In genomic region chr8:106561097-106561865, GRCm38 (mm10) we compare ENCODE assay signal across 8 mouse cellular contexts. TPM values are rescaled to one million over a fixed set of nuclear protein-coding genes. Genes with fewer than 3 reads are reported as not detected.
A peak's percentile ranks its signal among the peaks of the same experiment; 100 is the strongest.
DNase-seq lines count a peak whose midpoint lies in the region; ATAC-seq lines count a peak whose summit lies in the region.

No protein-coding gene starts in this region.

- 21% methylated on average over 20 of the region's 21 CpGs for WGBS in kidney, embryonic 16.5 days
- whole genome bisulfite sequencing in liver, embryonic 15.5 days (ENCODE audit: insufficient replicate concordance) = 19% methylated on average over 21 of the region's 21 CpGs

- H3K4me2 ChIP-seq in kidney, embryonic 16.5 days (replicated peaks; ENCODE audit: low read depth, low read length) = peak overlapping the region; percentile 19; the same call in 1 of the 2 replicates
- no peak overlapping the region for H3K4me2 ChIP-seq in liver, embryonic 15.5 days

- ATAC-seq in kidney, embryonic 16.5 days (ENCODE audit: low FRiP score, low TSS enrichment) = peak; percentile 94
- ATAC-seq in liver, embryonic 15.5 days (ENCODE audit: insufficient read depth) = 0 out of 2 replicates have a peak, but pooled peaks have one; percentile 31

- 0 out of 2 replicates have a peak, but pooled peaks cover 2% of the 10 kb centered on the region for H3K36me3 ChIP-seq in kidney, embryonic 16.5 days (ENCODE audit: insufficient read depth, low read length)
- H3K36me3 ChIP-seq in liver, embryonic 15.5 days (replicated peaks) = no peaks in the 10 kb centered on the region

- H3K27me3 ChIP-seq in kidney, embryonic 16.5 days (ENCODE audit: insufficient read depth, low read length) = no peaks in the 10 kb centered on the region
- H3K27me3 ChIP-seq in liver, embryonic 15.5 days = no peaks in the 10 kb centered on the region

- H3K4me1 ChIP-seq in kidney, embryonic 16.5 days (ENCODE audit: insufficient read depth, low read length) = peaks cover 5% of the 10 kb centered on the region
- 0 out of 2 replicates have a peak, but pooled peaks cover 10% of the 10 kb centered on the region for H3K4me1 ChIP-seq in liver, embryonic 15.5 days (replicated peaks)

- no peak overlapping the region for H3K9ac ChIP-seq in kidney, embryonic 16.5 days (replicated peaks; ENCODE audit: low read length)
- H3K9ac ChIP-seq in liver, embryonic 15.5 days = no peak overlapping the region

- peak overlapping the region; percentile 41; the same call in 1 of the 2 replicates for H3K27ac ChIP-seq in kidney, embryonic 16.5 days (ENCODE audit: low read length)
- H3K27ac ChIP-seq in liver, embryonic 15.5 days (replicated peaks) = no peak overlapping the region

- H3K4me3 ChIP-seq in kidney, embryonic 16.5 days (ENCODE audit: low read length) = no peak overlapping the region
- no peak overlapping the region for H3K4me3 ChIP-seq in liver, embryonic 15.5 days (replicated peaks)

- DNase-seq in 3T3-L1 (ENCODE audit: low read depth, low spot score) = peak; percentile 71
- peak; percentile 47 for DNase-seq in MN1 (ENCODE audit: low spot score)
- peak; percentile 11 for DNase-seq in cerebellum, adult 9-11 months
- DNase-seq in heart, adult 18-20 months = peak; percentile 45 to 61
- DNase-seq in ovary, adult 18-20 months (ENCODE audit: low spot score) = peak; percentile 60
- DNase-seq in thymus, postnatal 14 days = peak; percentile 67

- 0 out of 2 replicates have a peak, but pooled peaks cover 5% of the 10 kb centered on the region for H3K9me3 ChIP-seq in kidney, embryonic 16.5 days (ENCODE audit: low read length)
- no peaks in the 10 kb centered on the region for H3K9me3 ChIP-seq in liver, embryonic 15.5 days (replicated peaks)

RNA-seq across cellular contexts. Expression of gene Gm10073, which starts 12.0 kb away (rescaled TPM):
- total RNA-seq in heart, adult 18-20 months (2021) = 100 to 1,000 TPM; 123 to 131 TPM
- polyA plus RNA-seq in kidney, embryonic 16.5 days (2015; fragmentation: Nextera tagmentation; extraction: Ambion mirVana) = 11.3 and 21.2 TPM in 2 replicates
- polyA plus RNA-seq in liver, embryonic 15.5 days (2015; fragmentation: Nextera tagmentation; extraction: Ambion mirVana) = 4.0 and 7.3 TPM in 2 replicates

RNA-seq across cellular contexts. Expression of gene Cdh1, which starts 41.9 kb away (rescaled TPM):
- total RNA-seq in heart, adult 18-20 months (2021) = 1 to 10 TPM in 1 of 2 experiments, not detected in 1; 1.4 TPM
- 104 and 108 TPM in 2 replicates for polyA plus RNA-seq in kidney, embryonic 16.5 days (2015; fragmentation: Nextera tagmentation; extraction: Ambion mirVana)
- 19.0 and 23.2 TPM in 2 replicates for polyA plus RNA-seq in liver, embryonic 15.5 days (2015; fragmentation: Nextera tagmentation; extraction: Ambion mirVana)

RNA-seq across cellular contexts. Expression of gene Cdh3, which starts 50.6 kb away (rescaled TPM):
- total RNA-seq in heart, adult 18-20 months (2021) = under 1 TPM; 0.35 to 0.93 TPM
- 31.0 and 31.8 TPM in 2 replicates for polyA plus RNA-seq in kidney, embryonic 16.5 days (2015; fragmentation: Nextera tagmentation; extraction: Ambion mirVana)
- polyA plus RNA-seq in liver, embryonic 15.5 days (2015; fragmentation: Nextera tagmentation; extraction: Ambion mirVana) = 1.3 and 1.4 TPM in 2 replicates

Comparison
In these comparisons a context has a peak if more than half of its experiments do, and no peak if none do; other contexts are left out.
1. DNase-seq: peak in every context shown above with its lines; median percentile 71 in 3T3-L1; 67 in thymus, postnatal 14 days; 60 in ovary, adult 18-20 months; 53 in heart, adult 18-20 months; 47 in MN1; 11 in cerebellum, adult 9-11 months.
2. RNA of gene Cdh3, which starts 50.6 kb away (polyA plus RNA-seq): 31.0 to 31.8 TPM in kidney, embryonic 16.5 days; 1.3 to 1.4 TPM in liver, embryonic 15.5 days; every median in the first group is over 10 times any median in the second.